Mouse (Mus musculus): ENCODE measurements around the gene Gm45753. TPM values are rescaled to one million over a fixed set of nuclear protein-coding genes. Genes with fewer than 3 reads are reported as not detected.
A peak's percentile ranks its signal among the peaks of the same experiment; 100 is the strongest.

Gm45753 gene
- polyA plus RNA-seq, 2 experiments = not detected

DNA sequence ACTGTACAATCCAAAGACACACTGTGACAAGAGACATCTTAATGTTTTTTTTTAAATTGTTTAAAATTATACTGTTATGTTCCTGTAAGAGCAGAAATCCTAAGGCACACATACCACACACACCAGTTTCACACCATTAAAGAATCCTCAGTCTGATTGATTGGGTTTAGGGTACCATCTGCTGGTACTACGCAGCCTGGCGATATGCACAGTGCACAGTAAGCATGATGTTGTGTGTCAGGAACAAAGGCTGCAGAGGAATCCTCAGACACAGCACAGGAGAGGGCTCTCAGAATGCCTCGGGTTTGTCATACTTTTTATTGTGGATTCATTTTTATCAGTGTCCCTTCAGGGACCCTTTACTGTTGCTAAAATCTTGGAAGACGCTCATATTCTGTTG is 33.9 kb downstream of the Gm45753 start:
- Histone ChIP-seq H3K27me3 (ENCODE audit: control insufficient read depth, insufficient read depth, low read length) (no peaks in the 10 kb centered on the region), H3K27ac (replicated peaks; ENCODE audit: low read depth, low read length) (no peak overlapping the region), H3K36me3 (ENCODE audit: control insufficient read depth, insufficient read depth, low read length) (no peaks in the 10 kb centered on the region), H3K9ac (ENCODE audit: low read depth, low read length, severe bottlenecking) (no peak overlapping the region), H3K9me3 (ENCODE audit: control insufficient read depth, low read length) (no peaks in the 10 kb centered on the region), H3K4me3 (replicated peaks; ENCODE audit: low read length) (no peak overlapping the region), H3K4me1 (ENCODE audit: control insufficient read depth, insufficient read depth, low read length) (no peaks in the 10 kb centered on the region), H3K4me2 (replicated peaks; ENCODE audit: low read depth, low read length, severe bottlenecking) (no peak overlapping the region)
- 80% methylated on average over 4 of the region's 4 CpGs for WGBS
- ATAC-seq (ENCODE audit: low FRiP score, low read depth) = no peak
- TF ChIP-seq POLR2A (IDR thresholded peaks at IDR 0.05; ENCODE audit: borderline replicate concordance, extremely low read depth, insufficient read depth, insufficient read length) = no peak
- DNase-seq (ENCODE audit: low spot score) = no peak

DNA sequence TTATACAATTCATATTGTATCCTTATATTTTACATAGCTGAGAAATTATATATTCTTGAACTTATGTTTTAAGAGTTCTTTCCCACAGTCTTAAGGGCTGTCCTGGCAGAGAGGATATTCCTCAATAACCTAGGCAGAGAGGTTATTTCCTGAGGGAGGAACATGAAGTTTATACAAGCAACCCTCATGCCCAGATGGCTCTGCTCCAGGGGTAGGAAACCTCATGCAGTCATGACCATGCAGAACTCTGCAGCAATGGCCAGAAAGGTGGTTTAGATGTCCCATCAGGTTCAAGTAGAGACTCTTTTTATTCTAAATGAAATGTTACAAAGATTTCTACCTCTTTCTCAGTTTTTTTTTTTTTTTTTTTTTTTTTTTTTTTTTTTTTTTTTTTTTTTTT is 39.2 kb downstream of the Gm45753 start:
- H3K27me3 ChIP-seq (ENCODE audit: control insufficient read depth, insufficient read depth, low read length) = no peaks in the 10 kb centered on the region
- no peak for TF ChIP-seq POLR2A (IDR thresholded peaks at IDR 0.05; ENCODE audit: borderline replicate concordance, extremely low read depth, insufficient read depth, insufficient read length)
- H3K36me3 ChIP-seq (ENCODE audit: control insufficient read depth, insufficient read depth, low read length) = no peaks in the 10 kb centered on the region
- ATAC-seq (ENCODE audit: low FRiP score, low read depth) = no peak
- peaks cover 7% of the 10 kb centered on the region for H3K9me3 ChIP-seq (ENCODE audit: control insufficient read depth, low read length)
- no peak overlapping the region for H3K9ac ChIP-seq (ENCODE audit: low read depth, low read length, severe bottlenecking)
- no peak overlapping the region for H3K4me2 ChIP-seq (replicated peaks; ENCODE audit: low read depth, low read length, severe bottlenecking)
- no peak overlapping the region for H3K4me3 ChIP-seq (replicated peaks; ENCODE audit: low read length)
- DNase-seq (ENCODE audit: low spot score) = no peak
- no peak overlapping the region for H3K27ac ChIP-seq (replicated peaks; ENCODE audit: low read depth, low read length)
- no peaks in the 10 kb centered on the region for H3K4me1 ChIP-seq (ENCODE audit: control insufficient read depth, insufficient read depth, low read length)

DNA sequence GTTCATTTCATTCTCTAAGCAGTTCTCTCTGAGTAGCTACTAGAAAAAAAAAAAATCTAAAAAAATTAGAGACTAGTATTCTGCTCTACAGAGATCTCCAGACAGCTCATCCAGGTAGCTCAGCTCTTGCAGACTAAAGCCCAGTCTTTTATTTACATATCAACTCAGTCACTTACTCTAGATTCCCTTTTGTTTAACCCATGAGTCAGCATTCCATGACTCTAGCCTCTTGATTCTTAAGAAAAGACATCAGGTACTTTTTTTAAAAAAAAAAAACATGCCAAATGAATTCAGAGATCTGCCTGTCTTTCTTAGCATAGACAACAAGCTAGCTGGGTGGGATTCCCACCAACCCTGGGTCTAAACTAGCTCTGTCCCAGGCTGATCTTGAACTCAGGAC is 39.8 kb downstream of the Gm45753 start:
- Histone ChIP-seq H3K4me2 (replicated peaks; ENCODE audit: low read depth, low read length, severe bottlenecking) (no peak overlapping the region), H3K9ac (ENCODE audit: low read depth, low read length, severe bottlenecking) (no peak overlapping the region), H3K36me3 (ENCODE audit: control insufficient read depth, insufficient read depth, low read length) (no peaks in the 10 kb centered on the region), H3K27ac (replicated peaks; ENCODE audit: low read depth, low read length) (no peak overlapping the region), H3K27me3 (ENCODE audit: control insufficient read depth, insufficient read depth, low read length) (no peaks in the 10 kb centered on the region), H3K4me3 (replicated peaks; ENCODE audit: low read length) (no peak overlapping the region), H3K4me1 (ENCODE audit: control insufficient read depth, insufficient read depth, low read length) (no peaks in the 10 kb centered on the region), H3K9me3 (ENCODE audit: control insufficient read depth, low read length) (peaks cover 7% of the 10 kb centered on the region)
- no peak for TF ChIP-seq POLR2A (IDR thresholded peaks at IDR 0.05; ENCODE audit: borderline replicate concordance, extremely low read depth, insufficient read depth, insufficient read length)
- DNase-seq (ENCODE audit: low spot score) (no peak), ATAC-seq (ENCODE audit: low FRiP score, low read depth) (no peak)

DNA sequence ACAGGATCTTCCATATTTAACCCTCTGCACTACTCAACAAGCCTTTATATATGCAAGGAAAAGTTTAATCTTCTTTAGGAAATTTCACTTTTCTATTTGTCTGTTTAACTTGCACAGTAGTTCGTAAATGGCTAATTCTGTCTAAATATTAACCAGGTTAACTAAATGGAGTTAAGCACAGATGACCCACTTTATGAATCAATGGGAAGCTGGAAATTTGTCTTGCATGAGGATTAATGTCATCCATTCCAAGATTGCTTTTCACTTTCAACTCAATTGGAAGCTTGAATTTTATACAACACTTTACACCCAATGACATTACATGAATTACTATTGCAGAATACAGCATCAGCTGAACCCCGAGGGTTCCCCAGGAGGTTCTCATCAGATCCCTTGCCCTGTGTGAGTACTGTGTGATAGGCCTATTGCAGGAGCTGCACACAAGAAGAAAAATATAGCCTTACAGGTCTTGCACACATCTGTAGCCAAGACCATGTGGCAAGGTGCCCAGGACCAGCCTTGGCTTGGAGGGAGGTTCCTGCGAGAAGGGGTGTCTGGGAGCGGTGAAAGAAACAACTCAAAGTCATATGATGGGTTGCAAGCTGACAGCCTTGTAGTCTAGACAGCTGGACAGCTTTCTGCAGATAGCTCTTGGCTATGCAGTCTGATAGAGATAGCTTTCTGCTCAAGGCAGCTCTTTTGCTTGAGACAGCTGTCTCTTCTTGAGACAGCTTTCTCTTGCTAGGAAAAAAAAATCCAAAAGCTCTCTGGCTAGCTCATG is 40.5 kb downstream of the Gm45753 start:
- H3K9me3 ChIP-seq (ENCODE audit: control insufficient read depth, low read length) = peaks cover 7% of the 10 kb centered on the region
- TF ChIP-seq POLR2A (IDR thresholded peaks at IDR 0.05; ENCODE audit: borderline replicate concordance, extremely low read depth, insufficient read depth, insufficient read length) = no peak
- H3K27ac ChIP-seq (replicated peaks; ENCODE audit: low read depth, low read length) = no peak overlapping the region
- DNase-seq (ENCODE audit: low spot score) = peak; percentile 20
- no peaks in the 10 kb centered on the region for H3K27me3 ChIP-seq (ENCODE audit: control insufficient read depth, insufficient read depth, low read length)
- no peak overlapping the region for H3K4me2 ChIP-seq (replicated peaks; ENCODE audit: low read depth, low read length, severe bottlenecking)
- no peaks in the 10 kb centered on the region for H3K36me3 ChIP-seq (ENCODE audit: control insufficient read depth, insufficient read depth, low read length)
- ATAC-seq (ENCODE audit: low FRiP score, low read depth) = no peak
- H3K4me1 ChIP-seq (ENCODE audit: control insufficient read depth, insufficient read depth, low read length) = no peaks in the 10 kb centered on the region
- H3K9ac ChIP-seq (ENCODE audit: low read depth, low read length, severe bottlenecking) = no peak overlapping the region
- 62% methylated on average over 4 of the region's 4 CpGs for WGBS
- H3K4me3 ChIP-seq (replicated peaks; ENCODE audit: low read length) = no peak overlapping the region

DNA sequence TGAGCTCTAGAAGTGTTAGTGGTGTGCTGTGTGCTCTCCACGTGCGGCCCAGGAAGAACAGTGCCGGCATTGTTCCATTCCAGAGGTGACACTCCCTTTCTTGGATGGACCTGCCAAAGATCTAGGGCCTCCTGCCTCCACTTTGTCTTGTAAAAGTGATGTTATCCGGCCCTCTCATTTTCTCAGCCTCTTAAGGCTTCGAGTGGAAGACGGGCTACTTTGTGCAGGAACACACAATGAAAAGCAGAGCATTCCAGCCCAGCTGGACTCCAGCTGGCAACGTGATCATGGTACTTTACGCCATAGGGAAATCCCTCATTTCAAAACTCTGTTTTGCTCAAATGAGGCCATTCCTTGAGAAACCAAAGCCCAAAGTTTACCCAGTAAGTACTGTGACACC is 41.3 kb downstream of the Gm45753 start:
- no peak overlapping the region for H3K4me2 ChIP-seq (replicated peaks; ENCODE audit: low read depth, low read length, severe bottlenecking)
- no peak overlapping the region for H3K27ac ChIP-seq (replicated peaks; ENCODE audit: low read depth, low read length)
- 52% methylated on average over 8 of the region's 8 CpGs for WGBS
- DNase-seq (ENCODE audit: low spot score) (peak; percentile 12), ATAC-seq (ENCODE audit: low FRiP score, low read depth) (no peak)
- peaks cover 7% of the 10 kb centered on the region for H3K9me3 ChIP-seq (ENCODE audit: control insufficient read depth, low read length)
- no peak for TF ChIP-seq POLR2A (IDR thresholded peaks at IDR 0.05; ENCODE audit: borderline replicate concordance, extremely low read depth, insufficient read depth, insufficient read length)
- H3K27me3 ChIP-seq (ENCODE audit: control insufficient read depth, insufficient read depth, low read length) = no peaks in the 10 kb centered on the region
- H3K36me3 ChIP-seq (ENCODE audit: control insufficient read depth, insufficient read depth, low read length) = no peaks in the 10 kb centered on the region
- no peak overlapping the region for H3K4me3 ChIP-seq (replicated peaks; ENCODE audit: low read length)
- H3K4me1 ChIP-seq (ENCODE audit: control insufficient read depth, insufficient read depth, low read length) = no peaks in the 10 kb centered on the region
- H3K9ac ChIP-seq (ENCODE audit: low read depth, low read length, severe bottlenecking) = no peak overlapping the region
